8 mouse cellular contexts compared by ENCODE assay signal in genomic region chr14:48709371-48710061, GRCm38 (mm10). TPM values are rescaled to one million over a fixed set of nuclear protein-coding genes. Genes with fewer than 3 reads are reported as not detected.
DNase-seq lines count a peak whose midpoint lies in the region; ATAC-seq lines count a peak whose summit lies in the region.

No protein-coding gene starts in this region.

- peak overlapping the region; percentile 47 for H3K4me2 ChIP-seq in embryonic facial prominence, embryonic 11.5 days (ENCODE audit: low read depth, low read length)
- H3K4me2 ChIP-seq in hindbrain, embryonic 14.5 days (replicated peaks), result peak overlapping the region; percentile 50
- H3K4me2 ChIP-seq in neural tube, embryonic 11.5 days (ENCODE audit: low read depth), result peak overlapping the region; percentile 40

- peak; percentile 5 for DNase-seq in ovary, postnatal 36 days (ENCODE audit: low spot score)
- DNase-seq in ovary, postnatal 14 days (ENCODE audit: low spot score), result no peak
- DNase-seq in embryonic facial prominence, embryonic 11.5 days (ENCODE audit: low spot score), result peak; percentile 63
- DNase-seq in hindbrain, embryonic 14.5 days (ENCODE audit: low spot score), result peak; percentile 69
- peak; percentile 55 for DNase-seq in left cerebral cortex, postnatal 4 days
- DNase-seq in neural tube, embryonic 11.5 days (ENCODE audit: low spot score), result peak; percentile 70
- no peak for DNase-seq in gastrocnemius, adult 18-20 months (ENCODE audit: low spot score)
- DNase-seq in urinary bladder, postnatal 14 days (ENCODE audit: low spot score), result no peak

- no peak overlapping the region for H3K27ac ChIP-seq in embryonic facial prominence, embryonic 11.5 days (replicated peaks; ENCODE audit: low read depth, low read length)
- peak overlapping the region; percentile 36; the same call in 1 of the 2 replicates for H3K27ac ChIP-seq in hindbrain, embryonic 14.5 days
- no peak overlapping the region for H3K27ac ChIP-seq in neural tube, embryonic 11.5 days (ENCODE audit: low read depth, low read length)

- H3K9ac ChIP-seq in embryonic facial prominence, embryonic 11.5 days (replicated peaks; ENCODE audit: low read length), result no peak overlapping the region
- H3K9ac ChIP-seq in hindbrain, embryonic 14.5 days, result no peak overlapping the region
- no peak overlapping the region for H3K9ac ChIP-seq in neural tube, embryonic 11.5 days (ENCODE audit: low read length)

- peak; percentile 67 for ATAC-seq in embryonic facial prominence, embryonic 11.5 days (replicated peaks; ENCODE audit: insufficient number of reproducible peaks, low FRiP score, low TSS enrichment, low read depth)
- peak; percentile 84 for ATAC-seq in hindbrain, embryonic 14.5 days (ENCODE audit: low FRiP score)
- ATAC-seq in neural tube, embryonic 11.5 days (ENCODE audit: insufficient read depth, low FRiP score, low TSS enrichment), result peak; percentile 86

- H3K4me1 ChIP-seq in embryonic facial prominence, embryonic 11.5 days (ENCODE audit: control insufficient read depth, insufficient read depth, low read length), result no peaks in the 10 kb centered on the region; the same call in 1 of the 2 replicates
- peaks cover 6% of the 10 kb centered on the region; the same call in 1 of the 2 replicates for H3K4me1 ChIP-seq in hindbrain, embryonic 14.5 days (replicated peaks; ENCODE audit: control insufficient read depth, insufficient read depth, low read length)
- H3K4me1 ChIP-seq in neural tube, embryonic 11.5 days (ENCODE audit: control insufficient read depth, insufficient read depth, low read length), result no peaks in the 10 kb centered on the region

- H3K27me3 ChIP-seq in embryonic facial prominence, embryonic 11.5 days (ENCODE audit: control insufficient read depth, insufficient read depth, low read length), result no peaks in the 10 kb centered on the region
- H3K27me3 ChIP-seq in hindbrain, embryonic 14.5 days (ENCODE audit: control insufficient read depth, insufficient read depth, low read length), result peaks cover 55% of the 10 kb centered on the region
- H3K27me3 ChIP-seq in neural tube, embryonic 11.5 days (ENCODE audit: control insufficient read depth, insufficient read depth, low read length), result peaks cover 51% of the 10 kb centered on the region

- H3K36me3 ChIP-seq in embryonic facial prominence, embryonic 11.5 days (replicated peaks; ENCODE audit: control insufficient read depth, insufficient read depth, low read depth, low read length), result no peaks in the 10 kb centered on the region
- H3K36me3 ChIP-seq in hindbrain, embryonic 14.5 days (replicated peaks; ENCODE audit: control insufficient read depth, insufficient read depth), result no peaks in the 10 kb centered on the region
- no peaks in the 10 kb centered on the region for H3K36me3 ChIP-seq in neural tube, embryonic 11.5 days (ENCODE audit: control insufficient read depth, insufficient read depth, low read length)

- under 1% methylated on average over 20 of the region's 20 CpGs for WGBS in embryonic facial prominence, embryonic 11.5 days
- WGBS in hindbrain, embryonic 14.5 days, result 1% methylated on average over 20 of the region's 20 CpGs
- 2% methylated on average over 20 of the region's 20 CpGs for WGBS in neural tube, embryonic 11.5 days

- intact Hi-C loops in left cerebral cortex, postnatal 4 days (cut with DNase I), result no loop called here

- no peaks in the 10 kb centered on the region for H3K9me3 ChIP-seq in embryonic facial prominence, embryonic 11.5 days (replicated peaks; ENCODE audit: control insufficient read depth, low read length)
- no peaks in the 10 kb centered on the region for H3K9me3 ChIP-seq in hindbrain, embryonic 14.5 days (ENCODE audit: control insufficient read depth, low read length)
- H3K9me3 ChIP-seq in neural tube, embryonic 11.5 days (ENCODE audit: control insufficient read depth, low read length), result no peaks in the 10 kb centered on the region

- peak overlapping the region; percentile 23 for H3K4me3 ChIP-seq in embryonic facial prominence, embryonic 11.5 days (ENCODE audit: low read depth, low read length)
- peak overlapping the region; percentile 19 for H3K4me3 ChIP-seq in hindbrain, embryonic 14.5 days (replicated peaks; ENCODE audit: low read length)
- H3K4me3 ChIP-seq in neural tube, embryonic 11.5 days (ENCODE audit: low read depth, low read length), result peak overlapping the region; percentile 10; the same call in 1 of the 2 replicates

RNA-seq across cellular contexts. Expression of gene Otx2, which starts 35.9 kb away (rescaled TPM):
- 16.6 and 20.5 TPM in 2 replicates for polyA plus RNA-seq in embryonic facial prominence, embryonic 11.5 days (2014; fragmentation: Nextera tagmentation; extraction: Ambion mirVana)
- polyA plus RNA-seq in hindbrain, embryonic 14.5 days (2014; fragmentation: Nextera tagmentation; extraction: Ambion mirVana), result 18.5 and 20.3 TPM in 2 replicates
- under 1 TPM; 0.36 to 0.64 TPM for total RNA-seq in left cerebral cortex, postnatal 4 days (2021)
- 0.18 and 0.33 TPM in 2 replicates for polyA plus RNA-seq in neural tube, embryonic 11.5 days (2014; fragmentation: Nextera tagmentation; extraction: Ambion mirVana)
- not detected for total RNA-seq in gastrocnemius, adult 18-20 months (2021)

Comparison
In these comparisons a context has a peak if more than half of its experiments do, and no peak if none do; other contexts are left out.
1. DNase-seq: peak in ovary, postnatal 36 days (single experiment), embryonic facial prominence, embryonic 11.5 days (single experiment), hindbrain, embryonic 14.5 days (single experiment), left cerebral cortex, postnatal 4 days (single experiment) and neural tube, embryonic 11.5 days (single experiment); none in ovary, postnatal 14 days (single experiment), gastrocnemius, adult 18-20 months (single experiment) and urinary bladder, postnatal 14 days (single experiment).
2. RNA of gene Otx2, which starts 35.9 kb away (polyA plus RNA-seq): 16.6 to 20.5 TPM in embryonic facial prominence, embryonic 11.5 days and 18.5 to 20.3 TPM in hindbrain, embryonic 14.5 days; 0.18 to 0.33 TPM in neural tube, embryonic 11.5 days; every median in the first group is over 10 times any median in the second.
3. Peak in every context shown above with its lines, with median percentiles within 50 percentile points of each other: ATAC-seq, H3K4me2 ChIP-seq and H3K4me3 ChIP-seq.